Mouse (Mus musculus): ENCODE measurements around the gene Uckl1.

Uckl1 gene

DNA sequence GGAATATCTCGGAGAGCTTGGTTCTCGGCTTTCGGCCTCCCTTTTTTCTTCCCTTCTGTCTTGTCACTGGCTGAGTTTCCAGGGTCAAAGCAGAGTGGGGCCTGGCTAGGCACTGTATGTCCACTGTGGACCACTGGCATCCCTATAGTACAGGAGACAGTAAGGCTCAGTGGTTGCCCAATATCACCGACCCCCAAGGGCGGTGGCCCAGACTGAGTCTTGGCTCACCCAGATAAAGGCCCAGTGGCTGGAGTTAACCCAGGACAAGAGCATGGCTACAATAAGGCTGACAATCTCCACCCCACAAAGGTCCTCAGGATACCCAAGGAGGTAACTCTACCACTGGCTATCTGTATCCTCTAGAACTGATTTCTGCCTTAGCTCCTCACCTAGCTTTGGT is 5.8 kb upstream of the Uckl1 start:
- no peak for DNase-seq (ENCODE audit: inconsistent age in 2 of 2, low spot score in 1 of 2)

DNA sequence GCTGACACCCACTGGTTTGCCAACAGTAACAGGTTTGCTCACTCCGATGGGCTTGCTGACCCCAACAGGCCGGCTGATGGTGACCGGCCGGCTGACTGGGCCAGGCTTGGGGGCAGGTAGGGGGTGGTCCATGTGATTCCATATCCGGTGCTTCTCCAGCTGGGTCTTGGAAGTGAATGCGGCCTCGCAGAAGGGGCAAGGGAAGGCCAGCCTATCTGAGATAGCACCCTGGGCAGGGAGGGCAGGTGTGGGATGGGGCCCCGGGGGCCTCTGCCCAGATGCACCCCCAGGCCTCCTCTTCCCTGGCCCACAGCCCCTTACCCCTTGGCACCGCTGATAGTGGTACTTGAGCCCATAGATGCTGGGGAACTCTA is 5.0 kb upstream of the Uckl1 start:
- no peak for DNase-seq (ENCODE audit: inconsistent age in 2 of 2, low spot score in 1 of 2)

GRCm38 (mm10) chr2:181589011-181589731 is 4.5 kb upstream of the Uckl1 start:
- peak in 1 of 2 experiments; percentile 6 for DNase-seq (ENCODE audit: inconsistent age in 2 of 2, low spot score in 1 of 2)

DNA sequence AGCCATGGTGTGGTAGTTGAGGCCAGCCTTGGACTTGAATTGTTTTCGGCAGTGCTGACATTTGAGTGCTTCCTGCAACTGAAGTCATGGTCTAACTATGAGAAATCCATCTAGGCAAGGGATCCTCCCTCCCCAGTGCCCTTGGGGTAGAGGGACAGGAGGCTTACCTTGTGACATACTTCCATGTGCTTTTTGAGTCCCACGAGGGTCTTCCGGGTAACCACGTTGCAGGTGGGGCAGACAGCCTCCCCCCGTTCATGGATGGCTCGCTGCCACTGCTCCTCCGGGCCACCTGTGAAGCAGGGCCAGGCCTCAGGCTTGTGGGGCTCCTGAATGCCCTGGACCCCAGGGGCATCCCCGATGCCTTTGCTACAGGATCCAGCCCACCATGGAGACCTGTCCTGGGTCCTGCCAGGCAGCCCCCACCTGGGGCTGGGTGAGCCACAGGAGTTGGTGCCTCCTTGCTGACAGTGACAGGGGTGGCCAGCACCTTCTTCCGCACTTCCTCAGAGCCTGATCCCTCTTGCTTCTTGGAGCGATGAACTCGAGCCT is 3.6 kb upstream of the Uckl1 start:
- peak; percentile 22 to 61 for DNase-seq (ENCODE audit: inconsistent age in 2 of 2, low spot score in 1 of 2)

DNA sequence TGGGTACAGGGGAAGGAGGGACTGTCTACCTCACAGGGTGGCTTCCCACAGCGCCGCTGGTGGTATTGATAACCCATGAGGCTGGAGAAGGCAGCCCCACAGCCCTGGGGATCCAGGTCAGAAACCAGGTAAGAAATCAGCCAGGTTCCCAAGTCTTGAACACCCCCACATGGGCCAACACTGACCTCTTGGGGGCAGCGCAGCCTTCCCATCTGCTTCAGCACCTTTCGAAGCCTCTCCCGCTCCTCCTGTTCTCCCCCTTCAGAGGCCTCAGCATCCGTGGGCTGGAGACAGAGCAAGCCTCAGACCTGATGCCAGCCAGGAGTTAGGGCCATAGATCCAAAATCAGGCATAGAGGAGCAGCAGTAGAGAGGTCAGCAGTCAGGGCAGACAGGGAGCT is 3.1 kb upstream of the Uckl1 start:
- peak; percentile 30 to 55 for DNase-seq (ENCODE audit: inconsistent age in 2 of 2, low spot score in 1 of 2)

GRCm38 (mm10) chr2:181586124-181586523 is 1.4 kb upstream of the Uckl1 start:
- DNase-seq (ENCODE audit: inconsistent age in 2 of 2, low spot score in 1 of 2) = peak in 1 of 2 experiments; percentile 64

DNA sequence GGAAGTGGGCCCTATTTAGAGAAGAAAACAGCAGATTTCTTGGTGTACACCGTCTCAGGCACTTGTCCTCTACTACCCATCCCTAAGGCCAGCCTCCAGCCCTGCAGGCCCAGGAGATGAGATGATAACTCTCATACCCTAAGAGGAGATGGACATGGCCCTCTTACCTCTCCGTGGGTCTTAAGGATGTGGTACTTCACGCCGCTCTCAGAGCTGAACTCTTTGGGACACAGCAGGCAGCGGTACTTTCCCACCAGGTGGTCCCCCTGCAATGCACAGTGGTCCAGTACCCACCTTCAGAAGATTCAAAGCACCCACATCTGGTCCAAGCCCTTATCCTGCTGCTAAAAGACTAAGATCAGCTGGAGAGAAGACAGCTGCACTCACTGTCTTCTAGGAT is 814 bp upstream of the Uckl1 start:
- no peak for DNase-seq (ENCODE audit: inconsistent age in 2 of 2, low spot score in 1 of 2)

- no peak for DNase-seq (ENCODE audit: inconsistent age in 2 of 2, low spot score in 1 of 2)
Observed at GRCm38 (mm10) chr2:181583460-181584257, 1.0 kb downstream of the Uckl1 start.

DNA sequence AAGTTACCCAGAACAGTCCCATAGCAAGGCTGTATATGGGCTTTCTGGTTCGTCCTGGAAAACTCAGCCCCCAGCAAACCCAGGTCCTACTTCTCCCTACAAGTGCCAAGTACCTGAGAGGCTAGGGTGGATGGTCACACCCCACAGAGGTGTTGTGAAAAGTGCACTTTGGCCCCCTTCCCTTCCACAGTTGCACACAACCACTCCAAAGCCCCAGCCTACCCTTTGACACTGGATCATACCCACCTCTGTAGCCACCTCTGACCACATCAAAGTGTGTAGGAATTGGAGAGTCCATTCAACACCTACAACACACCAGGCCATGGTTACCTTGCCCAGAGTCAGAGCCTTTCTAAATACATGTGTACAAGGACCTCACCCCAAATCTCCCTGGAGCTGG is 1.8 kb downstream of the Uckl1 start:
- DNase-seq (ENCODE audit: inconsistent age in 2 of 2, low spot score in 1 of 2) = peak in 1 of 2 experiments; percentile 4

DNA sequence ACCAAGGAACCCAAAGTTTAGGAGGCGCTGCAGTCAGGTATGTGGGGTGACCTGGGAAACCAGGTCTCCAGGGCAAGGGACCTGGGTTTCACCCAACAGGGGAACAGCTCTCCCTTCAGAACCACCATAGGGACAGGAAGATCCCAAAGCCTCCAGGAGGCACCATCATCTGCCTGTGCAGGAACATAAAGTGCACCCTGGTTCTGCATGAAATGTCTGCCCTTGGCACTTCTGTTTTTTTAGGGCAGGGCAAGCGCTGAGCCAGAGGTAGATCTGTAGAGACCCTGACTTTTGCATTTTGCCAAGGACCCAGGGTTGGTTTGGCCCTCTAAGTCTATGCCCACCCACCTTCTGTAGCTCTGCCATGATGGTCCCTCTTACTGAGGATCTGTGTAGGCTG is 2.3 kb downstream of the Uckl1 start:
- DNase-seq (ENCODE audit: inconsistent age in 2 of 2, low spot score in 1 of 2) = no peak

DNA sequence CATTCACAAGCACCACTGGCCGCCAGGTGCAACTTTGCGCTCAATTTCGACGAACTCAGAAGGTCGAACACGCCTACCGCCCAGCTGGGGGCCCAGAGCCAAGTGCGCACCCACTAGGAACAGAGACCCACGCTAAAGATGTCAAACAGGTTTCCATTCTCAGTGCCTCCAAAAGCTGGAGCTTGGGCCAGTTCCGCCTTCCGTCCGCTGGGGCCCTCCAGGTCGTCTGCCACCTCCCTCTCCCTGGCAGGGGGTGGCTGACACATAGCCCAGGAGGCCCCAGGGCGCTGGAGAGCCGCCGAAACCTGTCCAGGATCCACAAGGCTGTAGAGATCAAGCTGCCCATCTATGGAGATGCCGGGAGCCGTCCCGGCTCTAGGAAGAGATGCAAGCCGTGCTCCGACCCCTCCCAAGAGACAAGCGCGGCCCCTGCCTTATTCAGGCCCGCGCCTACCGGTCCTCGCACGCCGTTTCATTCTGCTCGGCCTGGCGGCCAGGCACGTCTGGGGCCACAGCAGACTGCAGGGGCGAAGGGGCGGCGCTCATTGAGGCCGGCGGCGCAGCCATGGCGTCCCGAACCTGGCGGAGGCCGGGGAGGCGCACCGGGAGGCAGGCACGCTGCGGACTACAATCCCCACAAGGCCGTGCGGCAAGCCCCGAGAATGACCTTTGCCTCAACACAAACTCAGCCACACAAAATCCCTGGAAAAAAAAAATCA is 3.1 kb downstream of the Uckl1 start:
- DNase-seq (ENCODE audit: inconsistent age in 2 of 2, low spot score in 1 of 2) = peak; percentile 91 to 96

GRCm38 (mm10) chr2:181581016-181581401 is 3.7 kb downstream of the Uckl1 start:
- DNase-seq (ENCODE audit: inconsistent age in 2 of 2, low spot score in 1 of 2) = peak; percentile 88 to 96

- DNase-seq (ENCODE audit: inconsistent age in 2 of 2, low spot score in 1 of 2) = no peak
Observed at GRCm38 (mm10) chr2:181580131-181580772, 4.4 kb downstream of the Uckl1 start.

- DNase-seq (ENCODE audit: inconsistent age in 2 of 2, low spot score in 1 of 2) = no peak
Observed at GRCm38 (mm10) chr2:181579681-181580080, 5.0 kb downstream of the Uckl1 start.

- no peak for DNase-seq (ENCODE audit: inconsistent age in 2 of 2, low spot score in 1 of 2)
Observed at GRCm38 (mm10) chr2:181578790-181579618, 5.7 kb downstream of the Uckl1 start.

DNA sequence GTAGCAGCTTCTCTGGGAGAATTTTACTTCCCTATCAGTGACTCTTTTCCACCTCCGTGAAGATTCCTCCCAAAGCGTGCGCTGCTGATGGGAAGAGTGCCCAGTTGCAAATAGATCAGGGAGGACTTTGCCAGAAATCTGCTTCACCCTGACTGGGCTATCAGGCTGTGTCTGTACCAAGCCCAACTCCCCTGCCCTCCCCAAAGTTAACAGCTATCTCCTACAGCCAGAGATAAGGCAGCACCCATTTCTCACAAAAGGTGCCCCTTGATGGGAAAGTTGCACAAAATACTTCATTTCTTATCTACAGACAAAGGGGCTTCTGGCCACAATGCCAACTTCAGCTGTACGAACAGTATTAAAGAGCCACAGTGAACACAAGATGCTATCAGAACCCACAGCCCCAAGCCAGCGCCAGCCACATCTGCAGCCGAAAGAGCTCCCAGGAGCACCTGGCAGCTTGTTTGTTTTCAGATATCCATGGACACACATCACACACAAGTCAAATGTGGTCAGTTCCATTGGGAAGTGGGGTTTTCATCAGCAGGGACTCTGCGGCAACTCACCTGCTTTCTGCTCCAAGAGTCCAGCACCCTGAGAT is 6.6 kb downstream of the Uckl1 start:
- peak in 1 of 2 experiments; percentile 12 for DNase-seq (ENCODE audit: inconsistent age in 2 of 2, low spot score in 1 of 2)

- DNase-seq (ENCODE audit: inconsistent age in 2 of 2, low spot score in 1 of 2) = no peak
Observed at GRCm38 (mm10) chr2:181577126-181577525, 7.6 kb downstream of the Uckl1 start.

DNA sequence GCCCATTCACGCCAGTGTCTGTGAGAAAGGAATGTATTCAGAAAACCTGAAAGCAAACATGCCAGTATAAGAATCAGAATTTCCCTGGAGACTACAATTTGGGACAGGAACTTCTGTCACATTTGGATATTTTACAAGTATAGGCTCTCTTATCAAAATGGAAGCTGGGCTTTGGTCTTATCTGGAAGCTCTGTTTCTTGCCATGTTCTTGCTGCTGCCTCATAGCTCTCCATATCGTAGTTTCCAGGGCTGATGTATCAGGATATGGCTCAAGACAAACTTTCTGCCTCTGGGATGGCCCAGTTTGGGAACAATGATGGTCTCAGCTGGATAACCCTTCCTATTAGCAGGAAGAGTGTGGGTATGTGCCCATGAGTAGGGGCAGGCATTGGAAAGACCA is 8.1 kb downstream of the Uckl1 start:
- no peak for DNase-seq (ENCODE audit: inconsistent age in 2 of 2, low spot score in 1 of 2)

DNA sequence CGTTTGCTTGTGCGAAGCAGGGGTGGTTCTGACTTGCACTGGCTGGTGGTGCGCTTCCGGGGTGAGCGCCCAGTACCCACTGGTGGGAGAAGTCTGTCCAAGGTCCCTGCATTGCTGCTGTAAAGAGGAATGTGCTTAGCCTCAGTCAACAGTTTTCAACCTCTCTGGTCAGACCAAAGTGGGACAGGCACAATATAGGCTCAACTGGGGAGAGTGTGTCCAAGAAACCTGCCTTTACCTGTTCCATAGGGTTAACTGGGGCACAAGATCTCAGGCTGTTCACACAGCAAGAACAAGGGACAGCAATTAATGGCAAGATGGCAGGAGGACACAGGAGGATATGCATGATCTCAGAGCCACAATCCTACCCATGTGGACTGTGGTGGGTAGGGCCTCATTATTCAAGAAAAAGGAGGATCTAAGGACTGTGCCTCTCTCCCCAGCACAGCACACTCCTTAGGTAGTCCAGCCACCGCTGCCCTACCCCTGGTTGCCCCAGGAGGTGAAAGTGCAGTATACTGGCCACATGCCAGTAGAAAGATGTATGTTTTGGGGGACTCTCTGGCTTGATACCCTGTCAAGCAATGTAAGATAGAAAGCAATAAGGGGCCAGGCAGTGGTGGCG is 9.7 kb downstream of the Uckl1 start:
- no peak for DNase-seq (ENCODE audit: inconsistent age in 2 of 2, low spot score in 1 of 2)

All from adrenal gland, adult (tissue).